Mouse (Mus musculus) liver, embryonic 16.5 days (tissue): ENCODE data around the gene Grik3. TPM values are rescaled to one million over a fixed set of nuclear protein-coding genes. Genes with fewer than 3 reads are reported as not detected.

Source experiments
- ATAC-seq: fragments of 200-750 bp; cut with Nextera tagmentation; 2 replicates; pipeline ENCODE4 v1.8.0; 2017; ENCODE audit warnings: low read depth, mild to moderate bottlenecking, moderate number of reproducible peaks, moderate library complexity
- H3K27ac ChIP-seq: fragments of 300-500 bp; sonication (generic); 2 replicates; pipeline ENCODE4 v1.5.1; 2014; ENCODE audit warnings: mild to moderate bottlenecking, low read length
- H3K27me3 ChIP-seq: fragments of 300-500 bp; sonication (generic); 2 replicates; pipeline ENCODE4 v1.6.1; 2014; ENCODE audit warnings: low read depth, low read length, mixed read lengths; ENCODE audit not compliant: control insufficient read depth, insufficient read depth
- H3K36me3 ChIP-seq: fragments of 300-500 bp; sonication (generic); 2 replicates; pipeline ENCODE4 v1.6.1; 2014; ENCODE audit warnings: mild to moderate bottlenecking; ENCODE audit not compliant: control insufficient read depth, insufficient read depth
- H3K4me1 ChIP-seq: fragments of 300-500 bp; sonication (generic); 2 replicates; pipeline ENCODE4 v1.6.1; 2014; ENCODE audit warnings: low read depth, low read length, mixed read lengths; ENCODE audit not compliant: control insufficient read depth
- H3K4me2 ChIP-seq: fragments of 300-500 bp; sonication (generic); 2 replicates; pipeline ENCODE4 v1.6.1; 2014; ENCODE audit warnings: low read depth, low read length, mixed read lengths
- H3K4me3 ChIP-seq: fragments of 300-500 bp; sonication (generic); 2 replicates; pipeline ENCODE4 v1.5.1; 2014; ENCODE audit warnings: low read depth, mild to moderate bottlenecking, low read length
- H3K9ac ChIP-seq: fragments of 300-500 bp; sonication (generic); 2 replicates; pipeline ENCODE4 v1.6.1; 2014; ENCODE audit warnings: low read depth, low read length
- H3K9me3 ChIP-seq: fragments of 300-500 bp; sonication (generic); replicated peaks from 2 replicates; pipeline ENCODE4 v1.6.1; 2016; ENCODE audit warnings: low read length; ENCODE audit not compliant: control insufficient read depth
- WGBS: fragments of 180-500 bp; shearing (Covaris S2); extraction: QIAGEN DNeasy Blood & Tissue Kit; methylation state at CpG from one replicate; pipeline ENCODE4 v1.1.7; 2014; ENCODE audit not compliant: insufficient replicate concordance; 5-methylcytosine and 5-hydroxymethylcytosine counted together
- polyA plus RNA-seq: library from polyadenylated mRNA; unstranded; fragments of >200 nt; fragmentation: Nextera tagmentation; extraction: Ambion mirVana; gene quantifications from 2 replicates; pipeline ENCODE4 v1.2.1, GENCODE M21; 2015

Grik3 gene
- polyA plus RNA-seq, 1 experiment from 2014 or later = not detected

- ATAC-seq = no peak
- Histone ChIP-seq H3K27me3 (peaks cover 22% of the 10 kb centered on the region), H3K36me3 (no peaks in the 10 kb centered on the region), H3K9me3 (no peaks in the 10 kb centered on the region), H3K4me1 (no peaks in the 10 kb centered on the region), H3K4me3 (no peak overlapping the region), H3K4me2 (no peak overlapping the region), H3K9ac (no peak overlapping the region), H3K27ac (no peak overlapping the region)
- 52% methylated on average over 1 of the region's 1 CpGs for WGBS
These were observed 235.7 kb downstream of the Grik3 start for GRCm38 (mm10) chr4:125726241-125726640.

GRCm38 (mm10) chr4:125727030-125727429 lies 236.5 kb downstream of the Grik3 start:
- H3K4me2 ChIP-seq = no peak overlapping the region
- H3K9me3 ChIP-seq = no peaks in the 10 kb centered on the region
- peaks cover 22% of the 10 kb centered on the region for H3K27me3 ChIP-seq
- ATAC-seq = no peak
- WGBS = 25% methylated on average over 10 of the region's 10 CpGs
- no peak overlapping the region for H3K9ac ChIP-seq
- H3K36me3 ChIP-seq = no peaks in the 10 kb centered on the region
- H3K4me1 ChIP-seq = no peaks in the 10 kb centered on the region
- H3K27ac ChIP-seq = no peak overlapping the region
- H3K4me3 ChIP-seq = no peak overlapping the region

DNA sequence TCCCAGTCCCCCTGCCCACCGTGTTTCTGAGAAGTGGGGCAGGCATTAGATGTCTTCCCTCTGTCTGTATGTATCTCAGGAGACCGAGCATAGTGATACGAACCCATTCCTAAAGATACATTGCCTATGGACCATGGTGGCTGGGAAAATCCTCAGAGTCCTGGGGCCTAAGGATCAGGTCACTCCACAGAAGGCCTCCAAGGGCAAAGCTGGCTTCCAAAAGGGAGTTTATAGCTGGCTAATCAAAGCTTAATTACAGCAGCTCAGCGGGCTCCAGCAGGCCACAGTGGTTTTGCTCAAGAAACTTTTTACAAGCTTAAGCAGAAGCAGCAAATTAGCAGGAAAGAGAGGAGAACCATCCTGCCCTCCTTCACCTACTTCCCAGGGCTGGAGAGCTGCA lies 237.1 kb downstream of the Grik3 start:
- H3K4me3 ChIP-seq = no peak overlapping the region
- no peak for ATAC-seq
- no peak overlapping the region for H3K4me2 ChIP-seq
- no peak overlapping the region for H3K9ac ChIP-seq
- no peaks in the 10 kb centered on the region for H3K36me3 ChIP-seq
- no peak overlapping the region for H3K27ac ChIP-seq
- peaks cover 22% of the 10 kb centered on the region for H3K27me3 ChIP-seq
- H3K9me3 ChIP-seq = no peaks in the 10 kb centered on the region
- H3K4me1 ChIP-seq = no peaks in the 10 kb centered on the region
- WGBS = 20% methylated on average over 4 of the region's 4 CpGs

DNA sequence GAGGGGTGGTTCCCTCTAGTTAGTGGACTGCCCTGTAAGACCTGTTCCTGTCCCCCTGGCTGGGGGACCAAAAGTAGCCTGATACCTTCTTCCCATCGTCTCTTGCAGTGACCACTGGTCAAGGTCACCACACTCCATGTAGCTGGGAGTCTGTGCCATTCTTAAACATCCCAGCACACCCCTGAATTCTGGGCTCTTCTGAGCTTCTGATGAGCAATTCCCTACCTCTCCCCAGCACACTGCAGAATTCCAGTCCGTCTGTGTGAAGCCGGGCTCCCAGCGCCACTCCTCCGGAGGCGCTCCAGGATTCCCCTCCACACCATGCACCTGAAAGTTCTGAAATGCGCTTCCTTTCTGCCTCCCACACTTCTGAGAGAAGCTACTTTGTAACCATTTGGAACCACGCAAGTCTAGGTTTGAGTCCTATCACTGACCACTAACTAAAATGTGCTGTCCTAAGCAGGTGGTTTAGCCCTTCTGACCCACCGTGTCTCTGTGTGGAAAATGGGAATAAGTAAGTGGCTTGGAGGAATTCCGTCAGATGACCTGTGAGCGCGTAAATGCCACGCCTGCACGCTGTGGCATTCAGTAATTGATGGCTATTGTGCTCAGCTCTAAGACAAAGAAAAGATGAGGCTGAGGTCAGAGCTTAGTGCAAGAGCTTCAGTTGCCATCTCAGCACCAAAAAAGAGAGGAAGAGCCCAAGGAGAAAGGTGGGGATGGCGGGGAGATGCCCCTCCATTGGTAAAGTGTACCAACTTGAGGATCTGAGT lies 237.8 kb downstream of the Grik3 start:
- Histone ChIP-seq H3K36me3 (no peaks in the 10 kb centered on the region), H3K27me3 (peaks cover 22% of the 10 kb centered on the region), H3K4me2 (no peak overlapping the region), H3K27ac (no peak overlapping the region), H3K9ac (no peak overlapping the region), H3K9me3 (no peaks in the 10 kb centered on the region), H3K4me1 (no peaks in the 10 kb centered on the region), H3K4me3 (no peak overlapping the region)
- ATAC-seq = no peak
- 12% methylated on average over 15 of the region's 15 CpGs for WGBS

DNA sequence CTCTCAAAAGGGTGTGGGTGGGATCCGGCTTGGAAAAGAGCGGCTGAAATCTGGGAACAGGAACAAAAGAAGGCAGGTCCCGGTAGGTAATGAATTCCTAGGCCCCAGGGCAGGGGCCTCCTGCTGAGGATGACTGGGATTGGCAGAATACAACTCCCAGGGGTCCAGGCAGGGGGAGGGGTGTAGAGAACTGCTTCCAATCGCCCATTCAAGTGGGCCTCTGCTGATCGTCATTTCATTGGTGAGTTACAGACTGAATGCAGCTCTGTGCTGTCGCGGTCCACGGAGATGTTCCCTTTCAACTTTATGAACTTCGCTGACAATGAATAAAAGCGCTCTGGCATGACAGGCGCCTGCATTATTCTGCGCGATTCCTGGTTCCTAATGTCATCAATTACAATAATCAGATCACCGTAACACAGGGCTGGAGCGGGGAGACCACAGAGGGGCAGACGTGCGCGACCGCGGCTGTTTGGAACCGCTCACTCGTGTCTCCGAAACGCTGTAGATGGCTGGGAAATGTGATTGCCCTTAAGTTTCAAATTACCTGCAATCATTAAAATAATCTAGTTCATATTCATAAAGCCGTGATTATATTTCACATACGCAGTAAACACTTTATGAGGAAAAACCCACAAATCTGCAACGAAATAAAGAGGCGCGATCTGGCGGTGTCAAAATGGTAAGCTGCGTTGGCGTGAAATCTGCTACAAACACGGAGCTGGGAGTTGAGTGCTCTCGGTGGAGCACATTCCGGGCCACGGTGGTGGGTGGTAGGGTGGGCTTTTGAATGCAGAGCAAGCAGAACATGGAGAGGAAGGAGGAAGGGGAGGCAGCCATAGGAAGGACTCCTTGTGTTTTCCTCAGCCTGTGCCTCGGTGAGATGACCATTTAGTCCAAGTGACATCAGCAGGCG lies 239.1 kb downstream of the Grik3 start:
- H3K27ac ChIP-seq = no peak overlapping the region

DNA sequence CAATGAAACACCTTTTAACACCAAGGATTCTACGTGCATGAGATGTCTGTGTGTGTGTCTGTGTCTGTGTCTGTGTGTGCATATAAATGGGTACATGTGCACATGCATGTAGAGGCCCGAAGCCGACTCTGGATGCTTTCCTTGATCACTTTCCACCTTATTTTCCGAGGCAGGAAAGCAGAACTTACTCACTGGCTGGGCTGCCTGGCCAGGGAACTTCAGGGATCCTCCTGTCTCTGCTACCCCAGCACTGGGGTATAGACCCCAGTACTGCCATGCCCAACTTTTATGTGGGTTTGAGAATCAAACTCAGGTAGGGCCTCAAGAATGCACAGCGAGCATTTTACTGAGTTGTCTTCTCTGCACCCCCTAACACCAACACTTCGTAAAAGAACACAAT lies 240.3 kb downstream of the Grik3 start:
- H3K4me2 ChIP-seq = no peak overlapping the region
- H3K36me3 ChIP-seq = no peaks in the 10 kb centered on the region
- no peak overlapping the region for H3K27ac ChIP-seq
- no peak overlapping the region for H3K4me3 ChIP-seq
- no peaks in the 10 kb centered on the region for H3K9me3 ChIP-seq
- no peak for ATAC-seq
- H3K27me3 ChIP-seq = peaks cover 22% of the 10 kb centered on the region
- no peak overlapping the region for H3K9ac ChIP-seq
- no peaks in the 10 kb centered on the region for H3K4me1 ChIP-seq
- WGBS = 54% methylated on average over 6 of the region's 6 CpGs

More for the DNA sequence above, 239.1 kb downstream of the Grik3 start:
- no peak overlapping the region for H3K4me2 ChIP-seq
- peaks cover 22% of the 10 kb centered on the region for H3K27me3 ChIP-seq
- no peak overlapping the region for H3K9ac ChIP-seq
- H3K4me1 ChIP-seq = no peaks in the 10 kb centered on the region
- H3K36me3 ChIP-seq = no peaks in the 10 kb centered on the region
- ATAC-seq = no peak
- WGBS = 8% methylated on average over 38 of the region's 38 CpGs
- no peaks in the 10 kb centered on the region for H3K9me3 ChIP-seq
- H3K4me3 ChIP-seq = no peak overlapping the region

DNA sequence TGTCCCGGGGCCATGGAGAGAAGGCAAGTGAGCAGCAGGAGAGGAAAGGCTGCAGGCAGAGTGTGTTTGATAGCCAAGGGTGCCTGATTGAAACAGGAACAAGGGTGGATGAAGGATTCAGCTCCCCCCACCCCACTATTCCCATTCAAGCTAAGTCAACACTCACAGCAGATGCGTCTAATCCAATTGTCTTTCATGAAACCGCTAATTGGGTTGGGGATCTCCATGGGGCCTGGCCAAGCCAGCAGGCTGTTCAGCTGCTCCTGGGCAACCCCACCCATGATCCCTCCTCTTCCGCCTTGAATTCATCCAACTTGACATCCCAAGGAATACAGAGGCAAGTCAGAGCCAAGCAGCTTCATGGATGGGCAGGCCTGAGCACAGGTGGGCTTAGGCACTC lies 246.3 kb downstream of the Grik3 start:
- no peaks in the 10 kb centered on the region for H3K27me3 ChIP-seq
- H3K9ac ChIP-seq = no peak overlapping the region
- no peaks in the 10 kb centered on the region for H3K9me3 ChIP-seq
- WGBS = 49% methylated on average over 4 of the region's 4 CpGs
- H3K4me2 ChIP-seq = no peak overlapping the region
- H3K36me3 ChIP-seq = no peaks in the 10 kb centered on the region
- no peak overlapping the region for H3K4me3 ChIP-seq
- no peak for ATAC-seq
- H3K27ac ChIP-seq = no peak overlapping the region
- no peaks in the 10 kb centered on the region for H3K4me1 ChIP-seq

DNA sequence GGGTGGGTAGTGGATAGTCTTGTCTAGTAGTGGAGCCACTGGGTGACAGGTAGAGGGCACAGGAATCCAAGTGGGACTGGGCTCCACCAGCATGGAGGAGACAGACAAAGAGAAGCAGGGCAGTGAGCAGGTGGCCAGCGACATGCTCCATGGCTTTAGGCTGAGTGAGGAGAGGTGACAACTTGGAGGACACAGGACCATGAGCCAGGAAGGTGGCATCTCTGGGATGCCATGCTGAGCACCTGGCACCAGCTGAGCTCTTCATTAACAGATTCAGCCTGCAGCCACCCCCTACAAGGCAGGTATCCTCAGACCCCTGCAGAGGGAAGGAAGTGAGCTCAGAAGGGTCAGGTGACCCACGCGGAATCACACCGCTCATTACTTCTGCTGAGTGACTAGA lies 248.3 kb downstream of the Grik3 start:
- H3K36me3 ChIP-seq = no peaks in the 10 kb centered on the region
- H3K9ac ChIP-seq = no peak overlapping the region
- no peak overlapping the region for H3K4me2 ChIP-seq
- WGBS = 69% methylated on average over 4 of the region's 4 CpGs
- ATAC-seq = no peak
- no peaks in the 10 kb centered on the region for H3K4me1 ChIP-seq
- no peaks in the 10 kb centered on the region for H3K27me3 ChIP-seq
- no peak overlapping the region for H3K4me3 ChIP-seq
- no peaks in the 10 kb centered on the region for H3K9me3 ChIP-seq
- H3K27ac ChIP-seq = no peak overlapping the region

- Histone ChIP-seq H3K27ac (no peak overlapping the region), H3K4me3 (no peak overlapping the region), H3K4me1 (no peaks in the 10 kb centered on the region), H3K36me3 (no peaks in the 10 kb centered on the region), H3K9me3 (no peaks in the 10 kb centered on the region), H3K27me3 (no peaks in the 10 kb centered on the region), H3K9ac (no peak overlapping the region), H3K4me2 (no peak overlapping the region)
- WGBS = 66% methylated on average over 16 of the region's 16 CpGs
- no peak for ATAC-seq
These were observed 251.7 kb downstream of the Grik3 start for GRCm38 (mm10) chr4:125742162-125742571.
